Mouse (Mus musculus): ENCODE results near the gene Rd3. TPM values are rescaled to one million over a fixed set of nuclear protein-coding genes. Genes with fewer than 3 reads are reported as not detected.

Gene Rd3
- polyA plus RNA-seq, 1 experiment from 2014 or later = 0.08 TPM

- 82% methylated on average over 8 of the region's 8 CpGs for WGBS
- H3K27ac ChIP-seq (ENCODE audit: low read depth, low read length) = no peak overlapping the region
Measured at GRCm38 (mm10) chr1:191947796-191948195, 29.4 kb upstream of the Rd3 start.

DNA sequence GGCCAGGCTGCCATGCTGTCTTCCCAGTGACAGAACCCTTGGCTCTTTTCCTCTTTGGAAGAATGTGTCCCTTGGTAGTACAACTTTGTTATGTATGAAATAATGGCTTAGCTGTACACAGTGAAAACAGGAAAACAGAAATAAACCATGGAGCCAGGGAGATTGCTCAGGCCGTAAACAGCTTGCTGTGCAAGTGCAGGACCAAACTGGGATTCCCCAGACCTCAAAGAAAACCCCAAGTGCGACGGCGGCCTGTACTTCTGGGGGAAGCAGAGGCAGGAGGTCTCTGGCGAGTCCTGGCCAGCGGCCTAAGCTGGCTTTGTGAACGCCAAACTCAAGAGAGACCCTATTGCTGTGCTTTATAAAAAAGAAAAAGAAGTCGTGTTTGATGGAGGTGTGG, 28.6 kb upstream of the Rd3 start:
- Histone ChIP-seq H3K27ac (ENCODE audit: low read depth, low read length) (no peak overlapping the region), H3K27me3 (replicated peaks; ENCODE audit: control insufficient read depth, insufficient read depth, low read length) (no peaks in the 10 kb centered on the region), H3K4me2 (replicated peaks; ENCODE audit: low read depth) (no peak overlapping the region), H3K9me3 (ENCODE audit: control insufficient read depth) (no peaks in the 10 kb centered on the region), H3K36me3 (ENCODE audit: control insufficient read depth, insufficient read depth) (no peaks in the 10 kb centered on the region), H3K4me3 (ENCODE audit: low read depth, low read length) (no peak overlapping the region), H3K9ac (ENCODE audit: low read depth, low read length) (no peak overlapping the region), H3K4me1 (replicated peaks; ENCODE audit: control insufficient read depth, insufficient read depth, low read length) (no peaks in the 10 kb centered on the region)
- TF ChIP-seq CTCF (IDR thresholded peaks at IDR 0.05; ENCODE audit: low read depth) = no peak
- WGBS = 83% methylated on average over 8 of the region's 8 CpGs
- ATAC-seq = no peak

More at GRCm38 (mm10) chr1:191947796-191948195, 29.4 kb upstream of the Rd3 start:
- ATAC-seq = no peak
- Histone ChIP-seq H3K27me3 (replicated peaks; ENCODE audit: control insufficient read depth, insufficient read depth, low read length) (no peaks in the 10 kb centered on the region), H3K36me3 (ENCODE audit: control insufficient read depth, insufficient read depth) (no peaks in the 10 kb centered on the region), H3K4me1 (replicated peaks; ENCODE audit: control insufficient read depth, insufficient read depth, low read length) (no peaks in the 10 kb centered on the region), H3K4me3 (ENCODE audit: low read depth, low read length) (no peak overlapping the region), H3K4me2 (replicated peaks; ENCODE audit: low read depth) (no peak overlapping the region), H3K9me3 (ENCODE audit: control insufficient read depth) (no peaks in the 10 kb centered on the region), H3K9ac (ENCODE audit: low read depth, low read length) (no peak overlapping the region)
- no peak for TF ChIP-seq CTCF (IDR thresholded peaks at IDR 0.05; ENCODE audit: low read depth)

GRCm38 (mm10) chr1:191950611-191951010, 26.6 kb upstream of the Rd3 start:
- H3K27me3 ChIP-seq (replicated peaks; ENCODE audit: control insufficient read depth, insufficient read depth, low read length) = no peaks in the 10 kb centered on the region
- H3K9ac ChIP-seq (ENCODE audit: low read depth, low read length) = no peak overlapping the region
- no peak overlapping the region for H3K4me3 ChIP-seq (ENCODE audit: low read depth, low read length)
- 58% methylated on average over 2 of the region's 2 CpGs for WGBS
- H3K9me3 ChIP-seq (ENCODE audit: control insufficient read depth) = no peaks in the 10 kb centered on the region
- H3K36me3 ChIP-seq (ENCODE audit: control insufficient read depth, insufficient read depth) = no peaks in the 10 kb centered on the region
- H3K27ac ChIP-seq (ENCODE audit: low read depth, low read length) = no peak overlapping the region
- H3K4me2 ChIP-seq (replicated peaks; ENCODE audit: low read depth) = no peak overlapping the region
- ATAC-seq = no peak
- no peak for TF ChIP-seq CTCF (IDR thresholded peaks at IDR 0.05; ENCODE audit: low read depth)
- H3K4me1 ChIP-seq (replicated peaks; ENCODE audit: control insufficient read depth, insufficient read depth, low read length) = no peaks in the 10 kb centered on the region

GRCm38 (mm10) chr1:191952733-191953335, 24.3 kb upstream of the Rd3 start:
- 92% methylated on average over 11 of the region's 11 CpGs for WGBS
- TF ChIP-seq CTCF (IDR thresholded peaks at IDR 0.05; ENCODE audit: low read depth) = no peak
- H3K27me3 ChIP-seq (replicated peaks; ENCODE audit: control insufficient read depth, insufficient read depth, low read length) = no peaks in the 10 kb centered on the region

DNA sequence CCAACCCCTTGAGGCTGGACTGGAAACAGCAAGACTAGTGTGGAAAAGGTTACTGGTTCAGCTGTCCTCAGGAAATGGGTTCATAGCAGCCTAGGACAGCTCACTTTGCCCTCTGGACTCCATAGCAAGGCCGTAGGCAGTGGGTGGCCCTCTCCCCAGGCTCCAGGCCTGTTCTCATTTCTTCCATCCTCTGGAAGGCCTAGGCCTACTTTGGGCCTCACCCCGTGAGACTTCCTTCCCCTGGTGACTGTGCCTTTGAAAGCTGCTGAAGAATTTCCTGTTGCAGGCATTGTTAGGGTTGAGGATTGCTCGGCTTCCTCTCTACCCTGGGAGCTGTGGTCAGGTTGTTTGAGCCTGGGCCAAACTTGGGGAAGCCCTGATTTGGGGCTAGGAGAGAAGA, 22.1 kb upstream of the Rd3 start:
- Histone ChIP-seq H3K4me1 (replicated peaks; ENCODE audit: control insufficient read depth, insufficient read depth, low read length) (no peaks in the 10 kb centered on the region), H3K36me3 (ENCODE audit: control insufficient read depth, insufficient read depth) (no peaks in the 10 kb centered on the region), H3K9ac (ENCODE audit: low read depth, low read length) (no peak overlapping the region), H3K9me3 (ENCODE audit: control insufficient read depth) (no peaks in the 10 kb centered on the region), H3K27ac (ENCODE audit: low read depth, low read length) (0 out of 2 replicates have a peak overlapping the region, but pooled peaks have one; percentile 35), H3K4me3 (ENCODE audit: low read depth, low read length) (no peak overlapping the region), H3K27me3 (replicated peaks; ENCODE audit: control insufficient read depth, insufficient read depth, low read length) (no peaks in the 10 kb centered on the region), H3K4me2 (replicated peaks; ENCODE audit: low read depth) (no peak overlapping the region)
- ATAC-seq = no peak; the same call in 1 of the 2 replicates
- 50% methylated on average over 3 of the region's 3 CpGs for WGBS
- no peak for TF ChIP-seq CTCF (IDR thresholded peaks at IDR 0.05; ENCODE audit: low read depth)

More at GRCm38 (mm10) chr1:191952733-191953335, 24.3 kb upstream of the Rd3 start:
- H3K4me2 ChIP-seq (replicated peaks; ENCODE audit: low read depth) = no peak overlapping the region
- H3K9ac ChIP-seq (ENCODE audit: low read depth, low read length) = no peak overlapping the region
- ATAC-seq = no peak
- no peaks in the 10 kb centered on the region for H3K36me3 ChIP-seq (ENCODE audit: control insufficient read depth, insufficient read depth)
- H3K4me3 ChIP-seq (ENCODE audit: low read depth, low read length) = no peak overlapping the region
- no peak overlapping the region for H3K27ac ChIP-seq (ENCODE audit: low read depth, low read length)
- H3K9me3 ChIP-seq (ENCODE audit: control insufficient read depth) = no peaks in the 10 kb centered on the region
- H3K4me1 ChIP-seq (replicated peaks; ENCODE audit: control insufficient read depth, insufficient read depth, low read length) = no peaks in the 10 kb centered on the region

GRCm38 (mm10) chr1:191956261-191956660, 20.9 kb upstream of the Rd3 start:
- H3K9ac ChIP-seq (ENCODE audit: low read depth, low read length) = no peak overlapping the region
- 0 out of 2 replicates have a peak, but pooled peaks have one; percentile 6 for ATAC-seq

More at GRCm38 (mm10) chr1:191956261-191956660, 20.9 kb upstream of the Rd3 start:
- Histone ChIP-seq H3K4me2 (replicated peaks; ENCODE audit: low read depth) (0 out of 2 replicates have a peak overlapping the region, but pooled peaks have one; percentile 0), H3K4me3 (ENCODE audit: low read depth, low read length) (no peak overlapping the region), H3K9me3 (ENCODE audit: control insufficient read depth) (no peaks in the 10 kb centered on the region), H3K36me3 (ENCODE audit: control insufficient read depth, insufficient read depth) (no peaks in the 10 kb centered on the region; the same call in 1 of the 2 replicates), H3K27ac (ENCODE audit: low read depth, low read length) (peak overlapping the region; percentile 54; the same call in 1 of the 2 replicates), H3K27me3 (replicated peaks; ENCODE audit: control insufficient read depth, insufficient read depth, low read length) (no peaks in the 10 kb centered on the region), H3K4me1 (replicated peaks; ENCODE audit: control insufficient read depth, insufficient read depth, low read length) (no peaks in the 10 kb centered on the region)
- TF ChIP-seq CTCF (IDR thresholded peaks at IDR 0.05; ENCODE audit: low read depth) = no peak
- WGBS = 79% methylated on average over 3 of the region's 3 CpGs

All from intestine, postnatal 0 days (tissue).